Mouse (Mus musculus) frontal cortex, postnatal 25 days (tissue): ENCODE results near the gene Ddx49.
A peak's percentile ranks its signal among the peaks of the same experiment; 100 is the strongest.

Experiments
- DNase-seq, 2 experiments: peaks; one replicate each; pipeline ENCODE4 v3.0.0; 2022; ENCODE audit warnings: low spot score in 2 of 2

Ddx49 gene

GRCm38 (mm10) chr8:70302358-70302890, at the start of gene Ddx49, which contains the start of gene Cope:
Ddx49 (minus strand) TSS chr8:70302489.
Cope (plus strand) TSS chr8:70302518.
- peak; percentile 90 to 92 for DNase-seq

- DNase-seq = no peak
Measured at GRCm38 (mm10) chr8:70352000-70352384, 49.7 kb upstream of the Ddx49 start.

- DNase-seq = no peak
Measured at GRCm38 (mm10) chr8:70351035-70351999, 49.0 kb upstream of the Ddx49 start.

- DNase-seq = no peak
Measured at GRCm38 (mm10) chr8:70347860-70348420, 45.7 kb upstream of the Ddx49 start.

- DNase-seq = no peak
Measured at GRCm38 (mm10) chr8:70347443-70347842, 45.2 kb upstream of the Ddx49 start.

GRCm38 (mm10) chr8:70344279-70344678, 42.0 kb upstream of the Ddx49 start:
- no peak for DNase-seq

GRCm38 (mm10) chr8:70343696-70344095, 41.4 kb upstream of the Ddx49 start:
- no peak for DNase-seq

GRCm38 (mm10) chr8:70343076-70343475, 40.8 kb upstream of the Ddx49 start:
- DNase-seq = no peak

GRCm38 (mm10) chr8:70342007-70342406, 39.7 kb upstream of the Ddx49 start:
- DNase-seq = no peak

GRCm38 (mm10) chr8:70340659-70341058, 38.4 kb upstream of the Ddx49 start:
- DNase-seq = no peak

GRCm38 (mm10) chr8:70338931-70339330, 36.6 kb upstream of the Ddx49 start:
- no peak for DNase-seq

- no peak for DNase-seq
Measured at GRCm38 (mm10) chr8:70332878-70333202, 30.6 kb upstream of the Ddx49 start.

GRCm38 (mm10) chr8:70332070-70332877, 30.0 kb upstream of the Ddx49 start:
- DNase-seq = peak; percentile 58 to 65

- DNase-seq = no peak
Measured at GRCm38 (mm10) chr8:70331526-70331925, 29.2 kb upstream of the Ddx49 start.

GRCm38 (mm10) chr8:70330741-70331364, 28.6 kb upstream of the Ddx49 start:
- peak; percentile 44 to 57 for DNase-seq

GRCm38 (mm10) chr8:70329835-70330740, 27.8 kb upstream of the Ddx49 start:
- no peak for DNase-seq

- DNase-seq = no peak
Measured at GRCm38 (mm10) chr8:70329124-70329834, 27.0 kb upstream of the Ddx49 start, which contains the start of gene Gdf1. Gdf1 (plus strand) TSS chr8:70329817.

- no peak for DNase-seq
Measured at GRCm38 (mm10) chr8:70327512-70327911, 25.2 kb upstream of the Ddx49 start.

GRCm38 (mm10) chr8:70323716-70324115, 21.4 kb upstream of the Ddx49 start:
- no peak for DNase-seq

- DNase-seq = no peak
Measured at GRCm38 (mm10) chr8:70317872-70318271, 15.6 kb upstream of the Ddx49 start.
